Mouse (Mus musculus): ENCODE measurements around the gene St6galnac3.

DNA sequence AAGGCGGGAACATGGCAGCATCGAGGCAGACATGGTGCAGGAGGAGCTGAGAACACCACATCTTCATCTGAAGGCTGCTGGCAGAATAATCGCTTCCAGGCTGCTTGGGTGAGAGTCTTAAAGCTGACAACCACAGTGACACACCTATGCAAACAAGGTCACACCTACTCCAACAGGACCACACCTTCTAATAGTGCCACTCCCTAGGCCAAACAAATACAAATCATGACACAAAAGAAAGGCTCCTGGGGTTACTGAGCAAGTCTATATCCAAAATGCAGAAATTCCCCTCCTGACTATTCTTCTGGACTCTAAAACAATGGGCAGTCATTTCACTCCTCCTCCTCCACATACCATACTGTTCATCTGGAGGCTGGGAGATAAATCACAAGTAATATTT, 365.0 kb downstream of the St6galnac3 start:
- TF ChIP-seq CTCF (conservative IDR thresholded peaks at IDR 0.05; ENCODE audit: insufficient read depth, insufficient read length, low read depth, low read length) = no peak
- no peak for TF ChIP-seq POLR2A (IDR thresholded peaks at IDR 0.05; ENCODE audit: low read depth, low read length)
